Mouse (Mus musculus): ENCODE results near the gene Jmjd8.

Jmjd8 gene

DNA sequence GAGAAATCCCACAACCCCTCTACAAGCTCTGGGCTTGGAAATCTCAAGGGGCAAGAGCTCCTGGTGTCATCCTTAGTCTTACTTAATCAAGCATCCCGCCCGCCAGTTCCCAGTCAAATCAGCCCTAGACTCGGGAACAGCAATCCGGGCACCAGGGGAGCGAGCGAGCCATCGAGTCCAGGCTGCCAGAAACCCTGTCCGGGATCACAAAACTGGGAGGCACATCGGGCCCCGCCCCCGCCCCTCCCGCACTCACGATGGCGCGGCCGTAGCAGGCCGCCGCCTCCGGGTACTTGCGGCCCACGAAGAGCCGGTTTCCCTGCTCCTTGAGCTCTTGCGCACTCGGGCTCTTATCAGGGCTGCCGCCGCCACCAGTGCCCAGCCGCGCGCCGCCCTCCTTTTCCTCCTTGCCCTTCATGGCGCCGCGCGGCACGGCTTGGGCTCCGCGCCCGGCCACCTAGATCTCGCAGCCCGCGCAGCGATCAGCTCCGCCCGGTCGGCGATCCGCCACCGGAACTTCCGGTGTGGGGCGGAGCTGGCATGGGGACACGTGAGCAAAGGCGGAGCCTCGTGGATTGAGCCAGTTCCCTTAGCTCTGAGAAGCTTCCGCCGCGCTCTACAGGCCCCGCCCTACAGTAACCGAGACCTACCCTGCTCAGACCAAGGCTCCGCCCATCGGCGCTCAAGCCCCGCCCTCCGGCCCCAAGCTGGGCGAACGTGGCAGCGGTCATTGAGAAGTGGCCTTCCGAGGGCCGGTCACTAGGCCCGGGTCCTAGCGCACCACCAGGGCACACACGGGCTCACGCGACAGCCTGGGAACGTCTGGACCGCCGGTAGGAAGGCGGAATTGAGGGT lies 4.0 kb downstream of the Jmjd8 start:
- peak; percentile 100 for DNase-seq (ENCODE audit: extremely low spot score)

DNA sequence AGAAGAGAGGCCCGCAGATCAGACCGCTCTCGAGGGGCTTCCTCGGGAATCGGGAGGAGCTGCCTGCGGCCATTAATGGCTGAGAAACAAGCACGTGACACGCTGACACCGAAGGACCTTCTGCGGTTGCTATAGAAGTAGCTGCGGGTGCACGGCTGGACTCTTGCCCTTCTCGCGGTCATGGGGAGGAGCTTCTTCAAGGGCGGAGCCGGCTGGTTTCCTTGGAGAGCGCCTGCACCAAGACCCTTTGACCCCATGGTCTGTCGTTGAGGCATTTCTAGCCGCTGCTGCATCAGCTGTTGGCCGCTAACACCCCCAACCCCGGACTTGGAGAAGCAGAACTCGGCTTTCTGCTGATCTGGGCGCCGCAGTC lies 4.6 kb downstream of the Jmjd8 start, which contains the start of gene Stub1:
Gene Stub1, minus strand, starts transcription at position 114 of the 373 bp plus-strand sequence.
- peak; percentile 95 for DNase-seq (ENCODE audit: extremely low spot score)

DNA sequence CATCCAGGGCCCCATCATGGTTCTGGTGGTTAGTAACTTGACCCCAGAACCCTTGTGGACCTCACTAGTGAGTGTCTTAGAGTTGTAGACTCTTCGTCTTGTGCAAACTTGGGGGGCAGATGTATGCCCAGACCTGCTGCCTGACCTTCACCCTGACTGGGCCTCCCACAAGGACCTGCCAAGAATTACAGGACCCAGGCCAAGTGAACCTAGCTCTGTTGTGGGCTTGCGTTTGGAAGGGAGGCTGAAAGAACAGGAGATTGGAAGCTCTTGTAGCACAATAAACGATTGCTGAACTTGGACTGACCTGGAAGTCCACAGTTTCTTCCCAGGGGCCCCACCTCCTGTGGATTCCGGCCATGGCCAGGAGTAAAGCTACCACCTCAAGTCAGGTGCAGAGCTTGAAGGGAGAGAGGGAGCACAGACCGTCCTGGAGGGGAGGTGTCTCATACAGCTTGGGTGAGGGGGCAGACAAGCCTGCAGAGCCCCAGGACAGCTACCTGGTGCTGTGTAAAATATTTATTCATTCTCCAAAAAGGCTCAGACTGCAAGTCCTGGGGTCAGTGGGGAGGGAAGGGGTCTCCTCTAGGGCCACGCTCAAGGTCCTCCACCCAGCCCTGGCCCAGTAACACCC lies 5.4 kb downstream of the Jmjd8 start:
- DNase-seq (ENCODE audit: extremely low spot score) = no peak

DNA sequence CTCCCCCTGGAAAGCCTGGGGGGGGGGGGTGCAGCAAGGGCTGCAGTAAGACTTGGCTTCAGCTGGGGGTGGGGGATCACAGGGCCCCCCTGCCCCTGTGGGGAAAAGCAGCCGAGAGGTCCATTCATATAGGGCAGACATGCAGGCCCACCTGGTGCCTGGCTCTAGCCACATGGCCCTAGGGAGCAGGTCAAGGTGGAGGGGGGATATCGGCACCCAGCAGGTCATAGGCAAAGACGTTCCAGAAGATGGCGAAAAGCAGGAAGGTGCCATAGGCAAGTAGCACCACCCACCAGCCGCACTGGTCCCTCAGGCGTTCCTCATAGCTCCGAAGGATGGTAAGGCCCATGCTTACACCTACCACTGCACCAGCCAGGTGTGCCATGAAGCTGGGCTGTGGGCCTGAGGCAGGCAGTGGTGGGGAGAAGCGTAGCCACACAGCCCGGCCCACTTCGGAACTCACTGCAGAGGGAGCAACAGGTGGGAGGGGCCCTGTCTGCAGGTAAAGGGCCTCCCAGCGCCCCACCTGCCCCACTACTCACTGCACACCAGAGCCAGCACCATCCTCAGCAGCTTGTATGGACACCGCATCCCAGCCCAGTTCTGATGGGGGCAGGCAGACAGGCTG lies 6.0 kb downstream of the Jmjd8 start:
- no peak for DNase-seq (ENCODE audit: extremely low spot score)

- no peak for DNase-seq (ENCODE audit: extremely low spot score)
These were observed 6.6 kb downstream of the Jmjd8 start for GRCm38 (mm10) chr17:25835301-25835700.

- no peak for DNase-seq (ENCODE audit: extremely low spot score)
These were observed 7.1 kb downstream of the Jmjd8 start for GRCm38 (mm10) chr17:25835816-25836215.

GRCm38 (mm10) chr17:25836397-25837075 lies 7.9 kb downstream of the Jmjd8 start:
- no peak for DNase-seq (ENCODE audit: extremely low spot score)

- DNase-seq (ENCODE audit: extremely low spot score) = peak; percentile 75
These were observed 8.4 kb downstream of the Jmjd8 start, which contains the start of gene Rhbdl1 for GRCm38 (mm10) chr17:25837076-25837410. Gene Rhbdl1 (minus strand): TSS chr17:25837295.

DNA sequence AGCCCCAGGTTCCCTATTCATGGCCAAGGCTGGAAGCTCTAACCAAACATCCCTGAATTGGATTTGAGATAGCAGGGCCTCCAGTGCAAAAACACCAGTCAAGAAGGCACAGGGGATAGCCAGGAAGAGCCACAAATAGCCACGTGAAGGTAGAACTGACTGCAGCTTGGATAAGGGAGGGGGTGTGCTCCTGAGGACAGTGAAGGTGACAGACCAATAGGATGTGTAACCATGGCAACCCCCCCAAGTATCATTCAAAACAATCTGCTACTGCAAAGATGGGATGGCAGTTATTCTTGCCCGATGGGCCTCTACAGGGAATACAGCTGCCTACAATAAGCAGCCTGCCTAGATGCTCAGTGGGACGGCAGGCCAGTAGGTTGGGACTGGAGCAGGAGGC lies 8.9 kb downstream of the Jmjd8 start:
- DNase-seq (ENCODE audit: extremely low spot score) = no peak

GRCm38 (mm10) chr17:25838904-25839303 lies 10.2 kb downstream of the Jmjd8 start:
- DNase-seq (ENCODE audit: extremely low spot score) = no peak

GRCm38 (mm10) chr17:25839455-25840235 lies 11.0 kb downstream of the Jmjd8 start:
- DNase-seq (ENCODE audit: extremely low spot score) = no peak

- DNase-seq (ENCODE audit: extremely low spot score) = no peak
These were observed 11.9 kb downstream of the Jmjd8 start for GRCm38 (mm10) chr17:25840519-25840918.

DNA sequence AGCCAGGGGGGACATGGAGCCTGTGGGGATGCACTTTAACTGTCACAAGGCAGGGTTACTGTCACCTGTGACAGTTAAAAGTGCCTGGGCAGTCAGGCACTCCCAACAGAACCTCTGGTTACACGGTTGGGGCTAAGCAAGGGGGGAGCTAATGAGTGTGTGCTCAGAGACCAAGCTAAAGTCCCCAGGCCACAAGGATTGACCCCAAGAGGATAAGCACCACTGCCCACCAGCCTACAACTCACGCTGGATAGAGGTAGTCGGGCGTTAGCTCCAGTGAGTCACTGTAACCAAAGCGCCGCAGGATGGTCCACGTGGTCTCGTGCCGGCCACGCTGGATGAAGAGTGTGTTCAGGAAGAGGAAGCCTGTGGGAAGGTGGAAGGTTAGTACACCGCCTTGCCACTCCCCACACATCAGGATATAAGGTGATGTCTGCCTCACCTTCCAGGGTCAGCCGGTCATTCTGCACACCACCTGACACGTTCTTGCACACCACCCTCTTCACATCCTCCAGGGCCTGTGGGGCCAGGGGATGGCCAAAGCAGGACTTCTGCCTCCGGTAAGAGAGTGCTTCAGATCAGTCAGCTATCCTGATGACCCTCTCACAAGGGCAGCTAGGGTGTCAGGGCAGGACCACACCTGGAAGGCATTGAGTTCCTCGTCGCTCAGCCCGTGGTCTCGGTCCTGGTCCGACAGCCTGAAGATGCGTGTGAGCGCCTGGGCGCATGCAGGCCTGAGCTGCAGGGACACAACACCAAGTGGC lies 12.6 kb downstream of the Jmjd8 start, which contains the start of gene Gm20683:
Gene Gm20683, minus strand, starts transcription at position 647 of the 764 bp plus-strand sequence.
- DNase-seq (ENCODE audit: extremely low spot score) = no peak

- DNase-seq (ENCODE audit: extremely low spot score) = no peak
These were observed 13.8 kb downstream of the Jmjd8 start for GRCm38 (mm10) chr17:25842509-25842908.

- no peak for DNase-seq (ENCODE audit: extremely low spot score)
These were observed 14.5 kb downstream of the Jmjd8 start for GRCm38 (mm10) chr17:25843122-25843521.

GRCm38 (mm10) chr17:25843636-25844395 lies 15.1 kb downstream of the Jmjd8 start:
- DNase-seq (ENCODE audit: extremely low spot score) = no peak

DNA sequence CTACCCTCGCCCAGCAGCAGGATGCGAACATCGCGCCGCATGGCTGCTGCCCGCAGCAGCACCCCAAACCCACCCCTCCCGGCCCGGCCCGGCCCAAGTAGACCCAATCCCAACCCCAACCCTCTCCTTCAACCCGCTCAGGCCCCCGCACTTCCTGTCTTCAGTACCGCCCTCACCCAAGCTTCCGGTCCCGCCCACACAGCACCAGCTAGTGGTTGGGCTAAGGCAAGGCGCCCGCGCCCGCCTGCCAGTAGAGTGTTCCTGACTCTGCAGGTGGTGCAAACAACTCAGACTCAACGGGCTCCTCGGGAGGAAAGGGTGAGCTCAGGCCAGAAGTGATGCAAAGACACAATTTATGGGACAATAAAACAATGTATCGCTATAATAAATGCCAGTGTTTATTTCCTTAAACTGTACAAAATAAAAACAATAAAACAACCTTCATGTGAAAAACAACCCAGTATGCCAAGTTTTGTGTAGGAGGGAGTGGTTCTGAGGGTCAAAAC lies 15.8 kb downstream of the Jmjd8 start, which contains the start of gene Rhot2:
Gene Rhot2, minus strand, starts transcription at position 456 of the 506 bp plus-strand sequence.
- peak; percentile 91 for DNase-seq (ENCODE audit: extremely low spot score)

GRCm38 (mm10) chr17:25860229-25860628 lies 31.6 kb downstream of the Jmjd8 start:
- DNase-seq (ENCODE audit: extremely low spot score) = no peak

Data from embryo, embryonic 9.5 days (tissue).